Mouse (Mus musculus): ENCODE data around the gene Bcr. TPM values are rescaled to one million over a fixed set of nuclear protein-coding genes. Genes with fewer than 3 reads are reported as not detected.
"Not testable (repeated sequence)": the region's sequence is repeated elsewhere in the genome, so short reads cannot be mapped to it uniquely, and the experiment has no call there.

Gene Bcr
- total RNA-seq (2021): 26.3 and 27.1 TPM in 2 replicates
- long read RNA-seq, experiment 1, full-length matches to known transcripts: 3 of 10 reads
- long read RNA-seq, experiment 1, partial matches to known transcripts: 2 of 10 reads
- long read RNA-seq, experiment 1, other reads (novel, unspliced or antisense): 5 of 10 reads
- long read RNA-seq, experiment 2, full-length matches to known transcripts: 7 of 15 reads
- long read RNA-seq, experiment 2, partial matches to known transcripts: 6 of 15 reads
- long read RNA-seq, experiment 2, other reads (novel, unspliced or antisense): 2 of 15 reads

DNA sequence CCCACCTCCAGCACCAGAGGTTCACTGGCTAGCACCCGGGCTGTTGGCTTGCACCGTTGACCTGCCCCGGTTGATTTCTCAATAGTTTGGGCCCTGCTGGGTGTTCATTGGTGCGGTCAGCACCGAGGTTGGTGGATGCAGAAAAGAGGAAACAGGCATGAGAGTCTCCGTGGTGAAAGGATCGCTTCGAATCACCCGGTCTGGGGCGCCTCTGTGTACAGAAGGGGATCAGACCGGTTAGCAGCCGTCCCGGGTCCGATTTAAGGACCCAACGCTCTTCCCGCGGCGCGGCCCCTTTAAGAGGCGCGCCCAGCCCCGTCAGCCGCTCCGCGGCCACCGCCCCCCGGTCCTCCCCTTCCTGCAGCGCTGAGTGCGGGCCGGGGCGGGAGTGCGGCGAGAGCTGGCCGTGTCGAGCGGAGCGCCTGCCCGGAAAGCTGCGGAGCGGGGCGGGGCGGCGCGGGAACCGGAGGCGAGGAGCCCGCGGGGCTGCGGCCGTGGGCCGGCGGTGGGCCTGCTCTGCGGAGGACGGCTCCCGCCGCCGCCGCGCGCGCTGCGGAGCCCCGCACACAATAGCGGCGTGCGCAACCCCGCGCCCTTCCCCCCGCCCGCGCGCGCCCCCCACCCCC is at the start of gene Bcr:
TSS of gene Bcr (plus strand) at position 376 of the 626 bp plus-strand sequence.
- peak; percentile 91 for DNase-seq

DNA sequence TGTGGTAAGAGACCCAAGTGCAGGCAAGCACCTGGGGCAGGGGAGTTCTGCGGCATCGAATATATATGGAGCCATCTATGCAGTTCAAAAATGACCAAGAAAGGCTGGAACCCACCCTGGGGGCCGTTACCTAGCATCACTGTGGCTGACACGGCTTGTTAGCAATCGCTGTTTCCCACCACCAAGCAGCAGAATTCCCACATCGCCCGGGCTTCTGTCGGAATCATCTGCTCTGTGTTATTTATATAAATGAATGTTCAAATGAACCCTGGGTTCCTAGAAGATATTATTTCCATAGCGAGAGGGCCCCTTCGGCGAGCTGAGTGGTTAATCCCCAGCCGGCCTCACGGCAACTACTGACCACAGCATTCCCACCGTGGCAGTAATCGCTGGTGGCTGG is 49.7 kb upstream of the Bcr start:
- DNase-seq: no peak

DNA sequence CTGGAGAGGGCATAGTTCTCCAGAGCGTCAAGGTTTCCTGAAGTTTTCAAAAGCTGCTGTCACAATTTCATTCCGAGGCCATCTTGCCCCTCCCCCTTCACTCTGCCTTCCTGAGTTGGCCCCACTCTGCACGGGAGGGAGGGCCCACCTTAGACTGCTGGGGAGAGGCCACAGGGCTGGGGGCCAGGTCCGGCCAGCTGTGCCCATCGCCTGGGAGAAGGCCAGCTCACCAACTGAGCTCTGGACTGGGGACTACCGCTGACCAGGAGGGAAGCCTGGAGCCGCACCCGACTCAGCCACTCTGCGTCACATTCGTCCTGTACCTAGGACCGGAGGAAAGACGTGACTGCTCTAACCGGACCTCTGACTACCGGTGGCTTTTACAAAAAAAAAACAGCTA is 44.9 kb upstream of the Bcr start:
- no peak for DNase-seq

DNA sequence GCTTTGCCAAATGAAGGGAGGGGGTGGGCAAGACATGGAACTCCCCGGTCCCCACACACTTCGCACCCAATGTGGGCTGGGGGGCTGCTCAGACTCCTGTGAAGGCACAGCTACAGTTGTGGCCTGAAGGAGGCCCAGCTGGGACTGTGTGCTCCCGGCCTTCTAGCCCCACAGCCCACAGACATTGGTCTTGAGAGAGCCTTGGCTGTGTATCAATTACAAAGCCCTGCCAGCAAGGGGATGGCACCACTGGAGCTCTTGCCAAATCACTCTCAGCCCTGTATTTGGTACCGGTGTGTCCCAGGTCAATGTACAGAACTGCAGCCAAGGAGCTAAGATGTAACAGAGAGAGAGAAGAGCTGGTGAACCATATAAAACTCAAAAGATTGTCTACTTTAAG is 43.9 kb upstream of the Bcr start:
- DNase-seq: no peak

GRCm38 (mm10) chr10:75020271-75020670 is 40.1 kb upstream of the Bcr start:
- DNase-seq: no peak

GRCm38 (mm10) chr10:75021138-75021537 is 39.3 kb upstream of the Bcr start:
- DNase-seq: peak; percentile 86

DNA sequence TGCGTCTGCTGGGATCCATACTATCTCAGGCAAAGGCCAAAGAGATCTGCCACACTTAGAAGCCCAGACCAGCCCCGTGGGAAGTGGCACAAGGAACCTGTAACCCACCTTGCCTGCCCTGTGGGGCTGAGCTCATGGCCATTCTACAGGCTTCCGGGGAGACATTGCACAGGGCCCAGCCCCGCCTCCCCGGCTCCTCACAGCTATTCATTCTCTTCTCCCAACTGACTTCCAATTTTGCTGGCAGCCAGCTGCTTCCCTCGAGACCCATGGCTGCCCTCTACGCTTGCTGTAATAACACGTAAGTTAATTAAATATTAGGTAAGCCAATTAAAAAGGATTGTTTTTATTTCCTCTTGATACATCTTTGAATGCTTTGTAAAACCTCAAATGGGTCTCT is 33.9 kb upstream of the Bcr start:
- DNase-seq: no peak

- DNase-seq: no peak
Observed at GRCm38 (mm10) chr10:75028743-75029142, 31.6 kb upstream of the Bcr start.

GRCm38 (mm10) chr10:75029677-75030076 is 30.7 kb upstream of the Bcr start:
- no peak for DNase-seq

DNA sequence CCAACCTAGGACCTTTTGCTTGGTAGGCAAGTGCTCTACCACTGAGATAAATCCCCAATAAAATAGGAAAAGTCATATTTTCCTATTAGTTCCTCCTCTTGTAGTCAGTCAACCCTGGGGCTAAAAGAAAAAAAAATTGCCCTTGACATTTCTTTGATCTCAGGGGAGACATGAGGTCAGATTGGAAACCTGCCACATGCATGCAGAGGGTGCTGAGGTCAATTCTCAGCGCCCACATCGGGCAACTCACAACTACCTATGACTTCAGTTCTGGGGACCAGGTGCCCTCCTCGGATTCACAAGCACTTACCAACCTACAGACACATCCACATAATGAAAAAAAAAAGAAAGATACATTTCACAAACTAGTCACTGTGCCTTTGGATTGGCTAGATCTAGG is 30.2 kb upstream of the Bcr start:
- peak; percentile 53 for DNase-seq

GRCm38 (mm10) chr10:75031345-75032114 is 28.9 kb upstream of the Bcr start:
- peak; percentile 50 for DNase-seq

DNA sequence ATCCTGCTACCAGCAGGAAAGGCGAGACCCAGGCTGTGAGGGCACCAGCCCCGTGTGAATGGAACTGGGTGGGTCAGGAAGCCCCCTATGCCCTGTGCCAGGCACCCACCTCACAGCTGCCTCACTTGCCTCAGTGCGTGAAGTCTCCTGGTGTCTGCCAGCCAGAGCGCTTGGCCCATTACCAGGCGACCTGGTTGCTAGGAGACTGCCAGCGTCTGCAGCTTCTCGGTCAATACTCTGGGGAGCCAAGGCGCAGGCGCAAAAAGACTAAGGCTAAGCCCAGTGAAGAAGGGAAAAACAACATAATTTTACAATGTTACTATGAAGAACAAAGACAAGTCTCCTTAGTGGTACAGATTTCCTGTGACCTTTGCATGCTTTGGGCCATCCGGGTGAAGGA is 28.0 kb upstream of the Bcr start, which contains the start of gene Rsph14:
TSS of gene Rsph14 (minus strand) at position 192 of the 400 bp plus-strand sequence.
- DNase-seq: peak; percentile 96

DNA sequence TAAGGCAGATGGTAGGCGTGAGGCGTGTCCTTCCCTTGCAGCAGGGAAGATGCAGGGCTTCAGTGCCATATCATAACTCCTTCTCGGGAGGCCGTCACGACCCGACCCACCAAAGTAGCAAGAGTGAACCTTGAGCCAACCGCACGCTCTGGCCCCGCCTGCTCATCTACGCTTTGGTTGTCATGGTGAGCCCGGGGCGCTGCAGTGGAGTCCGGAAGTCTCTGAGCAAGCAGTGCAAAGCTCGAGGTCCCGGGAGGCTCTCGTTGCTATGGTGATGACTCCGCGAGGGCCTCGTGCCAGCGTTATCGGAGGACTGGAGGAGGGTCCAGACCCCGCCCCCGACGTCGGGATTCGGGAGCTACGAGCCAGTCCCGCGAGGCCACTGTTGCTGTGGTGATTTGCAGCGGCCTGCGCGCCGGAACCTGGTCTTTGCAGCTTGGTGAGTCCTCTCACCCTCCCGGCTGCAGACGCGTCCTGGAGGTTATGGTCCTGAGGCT is 23.5 kb upstream of the Bcr start, which contains the start of gene Rab36:
TSS of gene Rab36 (plus strand) at position 176 of the 497 bp plus-strand sequence.
- peak; percentile 99 for DNase-seq

GRCm38 (mm10) chr10:75042060-75042459 is 18.3 kb upstream of the Bcr start:
- not testable (repeated sequence) for DNase-seq

DNA sequence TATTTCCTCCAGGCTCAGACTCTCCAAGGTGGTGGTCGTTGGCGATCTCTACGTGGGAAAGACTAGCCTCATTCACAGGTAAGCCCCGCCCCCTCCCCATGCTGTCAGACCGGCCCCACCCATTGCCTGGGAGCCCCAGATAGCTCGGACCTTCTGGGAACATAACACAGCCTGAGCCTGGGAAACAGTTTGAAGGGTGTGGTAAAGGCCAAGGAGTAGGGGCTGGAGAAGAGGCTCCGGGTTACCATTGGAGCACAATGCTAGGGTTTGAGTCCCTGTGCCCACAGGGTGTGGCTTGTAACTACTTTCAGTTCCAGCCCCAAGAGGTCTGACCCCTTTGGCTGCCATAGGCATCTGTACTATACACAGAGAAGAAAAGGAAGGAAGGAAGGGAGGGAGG is 15.9 kb upstream of the Bcr start:
- no peak for DNase-seq

DNA sequence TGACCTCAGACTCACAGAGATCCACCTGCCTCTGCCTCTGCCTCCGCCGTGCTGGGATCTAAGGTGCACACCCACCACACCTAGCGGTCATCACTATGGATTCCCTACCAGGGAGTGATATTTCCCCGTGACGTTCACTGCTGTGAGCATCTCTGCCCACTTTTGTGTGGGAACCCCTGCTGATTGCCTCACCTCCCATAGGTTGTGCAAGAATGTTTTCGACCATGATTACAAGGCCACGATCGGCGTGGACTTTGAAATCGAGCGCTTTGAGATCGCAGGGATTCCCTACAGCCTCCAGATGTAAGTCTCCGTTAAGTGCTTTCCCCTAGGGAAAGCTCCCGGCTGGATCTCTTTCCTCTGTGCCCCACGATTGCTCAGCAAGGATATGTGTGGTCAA is 14.6 kb upstream of the Bcr start:
- DNase-seq: no peak

DNA sequence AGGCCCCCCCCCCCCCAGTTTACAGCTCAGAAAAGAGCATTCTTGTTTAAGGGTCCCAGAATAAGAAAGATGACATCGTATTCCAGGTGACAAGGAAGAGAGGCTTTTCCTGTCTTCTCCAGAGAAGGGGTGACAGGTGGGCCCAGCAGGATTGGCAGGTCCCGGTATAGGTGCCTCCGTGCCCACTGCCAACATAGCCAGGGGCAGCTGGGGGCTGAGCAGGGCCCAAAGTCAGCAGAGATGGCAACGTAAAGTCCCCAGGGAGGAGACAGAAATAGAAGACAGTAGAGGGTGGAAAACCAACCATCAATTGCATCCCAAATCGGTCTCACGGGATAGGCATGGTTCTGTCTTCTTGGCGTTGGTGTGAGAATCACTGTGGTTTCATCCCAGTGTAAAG is 11.7 kb upstream of the Bcr start:
- no peak for DNase-seq

DNA sequence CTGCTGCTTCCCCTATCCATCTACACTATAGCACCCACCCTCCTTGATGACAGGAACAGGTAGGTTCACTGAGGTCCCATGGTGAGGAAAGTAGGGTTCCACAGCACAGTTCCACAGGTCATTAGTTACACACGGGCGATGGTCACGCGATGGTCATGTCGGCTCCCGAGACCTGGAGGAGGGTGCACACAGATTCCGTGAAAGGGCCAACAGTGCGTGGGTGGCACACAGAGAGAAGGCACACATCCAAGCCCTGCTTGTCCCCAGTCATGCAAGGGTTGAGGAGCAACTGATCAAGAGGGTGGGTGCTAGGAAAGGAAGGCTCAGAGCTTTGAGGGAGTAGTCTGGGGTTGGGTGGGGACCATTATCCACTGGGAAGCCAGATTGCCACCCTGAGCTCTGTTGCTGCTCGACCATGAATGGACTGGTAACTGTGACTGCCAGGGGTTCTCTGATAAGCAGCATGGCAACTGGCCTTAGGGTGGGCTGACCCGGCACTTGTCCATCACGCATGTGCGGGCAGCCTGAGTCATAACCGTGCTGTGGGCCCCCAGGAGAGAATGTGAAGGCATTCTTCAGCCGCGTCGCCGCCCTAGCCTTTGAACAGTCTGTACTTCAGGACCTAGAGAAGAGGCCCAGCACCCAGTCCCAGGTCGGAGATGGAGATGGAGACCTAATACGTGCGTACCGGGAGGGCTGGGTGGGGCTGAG is 8.9 kb upstream of the Bcr start:
- no peak for DNase-seq

- DNase-seq: no peak
Observed at GRCm38 (mm10) chr10:75052902-75053301, 7.5 kb upstream of the Bcr start.

GRCm38 (mm10) chr10:75053655-75054054 is 6.7 kb upstream of the Bcr start:
- no peak for DNase-seq

DNA sequence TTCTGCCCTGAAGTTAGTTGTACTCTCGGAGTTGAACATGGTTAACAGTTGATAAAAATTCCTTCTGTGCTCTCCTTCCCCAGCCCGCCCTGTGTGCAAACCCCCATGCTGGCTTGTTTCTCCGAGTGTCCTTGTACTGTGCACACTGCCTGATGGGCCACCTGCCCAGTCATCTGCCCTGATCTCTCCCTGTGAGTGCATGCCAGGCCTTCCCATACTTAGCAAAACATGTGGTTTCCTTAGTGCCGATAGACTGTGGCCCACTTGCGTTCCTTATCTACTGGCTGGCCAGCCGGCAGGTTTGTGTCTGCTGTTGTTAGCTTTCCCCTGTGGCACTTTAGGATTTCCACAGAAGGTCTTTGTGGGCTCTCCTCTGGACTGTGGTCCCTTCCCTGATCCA is 6.3 kb upstream of the Bcr start:
- DNase-seq: peak; percentile 75

- no peak for DNase-seq
Observed at GRCm38 (mm10) chr10:75055672-75056071, 4.7 kb upstream of the Bcr start.

Measured in adrenal gland, postnatal 14 days (tissue).